Mouse (Mus musculus) forebrain, embryonic 13.5 days (tissue): ENCODE results near the gene Rhoj. TPM values are rescaled to one million over a fixed set of nuclear protein-coding genes. Genes with fewer than 3 reads are reported as not detected.

Experiments
- ATAC-seq: fragments of 200-750 bp; cut with Nextera tagmentation; 2 replicates; pipeline ENCODE4 v1.8.0; 2017
- H3K27ac ChIP-seq: fragments of 300-500 bp; sonication (generic); 2 replicates; pipeline ENCODE4 v1.5.1; 2015; ENCODE audit warnings: inconsistent platforms, mild to moderate bottlenecking, moderate library complexity
- H3K27me3 ChIP-seq: fragments of 300-500 bp; sonication (generic); 2 replicates; pipeline ENCODE4 v1.6.1; 2015; ENCODE audit warnings: mild to moderate bottlenecking, inconsistent platforms
- H3K36me3 ChIP-seq: fragments of 300-500 bp; sonication (generic); 2 replicates; pipeline ENCODE4 v1.6.1; 2015; ENCODE audit warnings: mild to moderate bottlenecking, inconsistent platforms; ENCODE audit not compliant: poor library complexity, severe bottlenecking
- H3K4me1 ChIP-seq: fragments of 300-500 bp; sonication (generic); 2 replicates; pipeline ENCODE4 v1.6.1; 2015; ENCODE audit warnings: inconsistent platforms
- H3K4me2 ChIP-seq: fragments of 300-500 bp; sonication (generic); 2 replicates; pipeline ENCODE4 v1.6.1; 2015; ENCODE audit warnings: inconsistent platforms, mild to moderate bottlenecking, moderate library complexity
- H3K4me3 ChIP-seq: fragments of 300-500 bp; sonication (generic); 2 replicates; pipeline ENCODE4 v1.5.1; 2015; ENCODE audit warnings: mild to moderate bottlenecking, inconsistent platforms
- H3K9ac ChIP-seq: fragments of 300-500 bp; sonication (generic); 2 replicates; pipeline ENCODE4 v1.6.1; 2015; ENCODE audit warnings: mild to moderate bottlenecking, inconsistent platforms
- H3K9me3 ChIP-seq: fragments of 300-500 bp; sonication (generic); replicated peaks from 2 replicates; pipeline ENCODE4 v1.6.1; 2016; ENCODE audit warnings: inconsistent platforms
- WGBS: fragments of 180-500 bp; shearing (Covaris S2); methylation state at CpG from one replicate; pipeline ENCODE4 v1.1.7; 2015; 5-methylcytosine and 5-hydroxymethylcytosine counted together
- polyA plus RNA-seq: library from polyadenylated mRNA; unstranded; fragments of >200 nt; fragmentation: Nextera tagmentation; extraction: Ambion mirVana; gene quantifications from 2 replicates; pipeline ENCODE4 v1.2.1, GENCODE M21; 2015

Gene Rhoj
- polyA plus RNA-seq, 1 experiment from 2014 or later = 16.6 TPM

- Histone ChIP-seq H3K4me2 (no peak overlapping the region), H3K27me3 (no peaks in the 10 kb centered on the region), H3K27ac (no peak overlapping the region), H3K9ac (no peak overlapping the region), H3K4me3 (no peak overlapping the region), H3K4me1 (no peaks in the 10 kb centered on the region), H3K9me3 (no peaks in the 10 kb centered on the region), H3K36me3 (peaks cover 43% of the 10 kb centered on the region)
- WGBS = 93% methylated on average over 8 of the region's 8 CpGs
- no peak for ATAC-seq
These were observed 142.5 kb downstream of the Rhoj start for GRCm38 (mm10) chr12:75450592-75450991.

Other genes with a start within 250 kb of the Rhoj start
- gene Kcnh5, start 131.0 kb upstream of the Rhoj start, polyA plus RNA-seq = 1.7 and 1.9 TPM in 2 replicates
- not detected in 2 replicates for gene Gphb5, start 108.5 kb downstream of the Rhoj start, polyA plus RNA-seq